Mouse (Mus musculus) layer of hippocampus, adult 9-10 months (tissue): ENCODE measurements around the gene Ap3s2.

Source experiments
- DNase-seq: peaks from one replicate; pipeline ENCODE4 v3.0.0; 2022; ENCODE audit warnings: low spot score

Ap3s2 gene

GRCm38 (mm10) chr7:79920344-79920983 is at the start of gene Ap3s2:
TSS of gene Ap3s2 (minus strand) at chr7:79920649.
- DNase-seq = peak; percentile 78

- DNase-seq = no peak
Measured at GRCm38 (mm10) chr7:79968326-79968725, 47.9 kb upstream of the Ap3s2 start.

GRCm38 (mm10) chr7:79961600-79961999 is 41.2 kb upstream of the Ap3s2 start:
- DNase-seq = no peak

- no peak for DNase-seq
Measured at GRCm38 (mm10) chr7:79956131-79956530, 35.7 kb upstream of the Ap3s2 start.

GRCm38 (mm10) chr7:79954890-79955289 is 34.4 kb upstream of the Ap3s2 start:
- DNase-seq = no peak

- DNase-seq = no peak
Measured at GRCm38 (mm10) chr7:79951038-79951437, 30.6 kb upstream of the Ap3s2 start.

GRCm38 (mm10) chr7:79950236-79950635 is 29.8 kb upstream of the Ap3s2 start:
- no peak for DNase-seq

GRCm38 (mm10) chr7:79935511-79936205 is 15.2 kb upstream of the Ap3s2 start:
- DNase-seq = no peak

GRCm38 (mm10) chr7:79934862-79935510 is 14.5 kb upstream of the Ap3s2 start, which contains the start of gene Arpin:
TSS of gene Arpin (minus strand) at chr7:79935359.
- peak; percentile 16 for DNase-seq

- DNase-seq = no peak
Measured at GRCm38 (mm10) chr7:79934461-79934860, 14.0 kb upstream of the Ap3s2 start.

- DNase-seq = no peak
Measured at GRCm38 (mm10) chr7:79928516-79929052, 8.1 kb upstream of the Ap3s2 start.

GRCm38 (mm10) chr7:79914556-79914955 is 5.9 kb downstream of the Ap3s2 start:
- no peak for DNase-seq

- no peak for DNase-seq
Measured at GRCm38 (mm10) chr7:79907356-79907755, 13.1 kb downstream of the Ap3s2 start.

GRCm38 (mm10) chr7:79906914-79907313 is 13.5 kb downstream of the Ap3s2 start:
- DNase-seq = no peak

GRCm38 (mm10) chr7:79905193-79905592 is 15.3 kb downstream of the Ap3s2 start:
- no peak for DNase-seq

GRCm38 (mm10) chr7:79903160-79903792 is 17.2 kb downstream of the Ap3s2 start:
- no peak for DNase-seq

GRCm38 (mm10) chr7:79900753-79901152 is 19.7 kb downstream of the Ap3s2 start:
- no peak for DNase-seq

GRCm38 (mm10) chr7:79895225-79895624 is 25.2 kb downstream of the Ap3s2 start:
- no peak for DNase-seq

- no peak for DNase-seq
Measured at GRCm38 (mm10) chr7:79894790-79895189, 25.7 kb downstream of the Ap3s2 start.

- DNase-seq = no peak
Measured at GRCm38 (mm10) chr7:79892576-79893428, 27.6 kb downstream of the Ap3s2 start.

- DNase-seq = no peak
Measured at GRCm38 (mm10) chr7:79890436-79891221, 29.8 kb downstream of the Ap3s2 start.
